Mouse (Mus musculus) spleen, adult 2 months (tissue): ENCODE measurements around the gene Fam76a.

Experiments
- CTCF ChIP-seq: fragments of 200-500 bp; IDR thresholded peaks from 2 replicates; pipeline ENCODE4 v1.5.1; 2011; ENCODE audit warnings: mild to moderate bottlenecking, inconsistent platforms; ENCODE audit not compliant: insufficient read depth, insufficient read length, insufficient replicate concordance; ENCODE audit errors: extremely low read depth
- POLR2A ChIP-seq: fragments of 200-500 bp; IDR thresholded peaks from 2 replicates; pipeline ENCODE4 v1.6.1; 2011; ENCODE audit warnings: low read depth, low read length, inconsistent platforms

DNA sequence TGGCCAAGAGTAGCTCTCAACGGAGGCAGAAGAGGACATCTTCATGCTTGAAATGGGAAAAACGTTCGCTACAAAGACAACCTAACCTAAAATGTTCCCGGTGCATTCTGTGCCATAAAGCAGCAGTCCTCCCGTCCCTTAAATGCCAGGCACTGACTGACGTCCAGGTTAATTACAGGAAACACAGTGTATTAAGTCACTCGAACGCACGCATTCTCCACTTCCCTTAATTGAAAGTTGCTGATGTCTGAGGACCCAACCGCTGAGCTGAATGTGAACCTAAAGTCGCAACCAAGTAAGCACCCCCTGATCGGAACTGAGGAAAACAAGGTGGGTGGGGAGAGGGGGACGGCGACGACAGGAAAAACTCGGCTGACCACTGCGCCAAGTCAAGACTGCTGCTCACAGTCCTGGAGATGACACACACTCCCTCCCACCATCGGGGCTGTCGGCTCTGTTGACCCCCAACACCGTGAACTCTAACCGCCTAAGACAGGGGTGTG, 38.7 kb downstream of the Fam76a start:
- TF ChIP-seq CTCF, result no peak
- TF ChIP-seq POLR2A, result no peak
